9 mouse cellular contexts compared by ENCODE assay signal in genomic region chr15:28187472-28188360, GRCm38 (mm10). TPM values are rescaled to one million over a fixed set of nuclear protein-coding genes. Genes with fewer than 3 reads are reported as not detected.
DNase-seq lines count a peak whose midpoint lies in the region; ATAC-seq and TF ChIP-seq lines count a peak whose summit lies in the region.
"Had no signal": no experiment of that assay in that cellular context is flagged by ENCODE, and none has a peak within 500 bp of the region (broad histone marks: within the 10 kb centered on the region; RNA-seq: fewer than 3 reads in every experiment).

No protein-coding gene starts in this region.

- H3K27ac ChIP-seq in liver, embryonic 12.5 days, result no peak overlapping the region
- H3K27ac ChIP-seq in kidney, adult 2 months (ENCODE audit: insufficient read depth, low read depth, low read length), result no peak overlapping the region
- no peak overlapping the region for H3K27ac ChIP-seq in limb, embryonic 11.5 days (replicated peaks; ENCODE audit: low read depth, low read length)

- peak; percentile 81 for TF ChIP-seq CTCF in kidney, adult 2 months (conservative IDR thresholded peaks at IDR 0.05; ENCODE audit: insufficient read depth, insufficient read length, low read depth, low read length)

- no peaks in the 10 kb centered on the region for H3K27me3 ChIP-seq in liver, embryonic 12.5 days (replicated peaks)
- H3K27me3 ChIP-seq in kidney, adult 2 months (replicated peaks; ENCODE audit: control insufficient read depth, insufficient read depth, low read length), result no peaks in the 10 kb centered on the region; the same call in 1 of the 2 replicates
- no peaks in the 10 kb centered on the region for H3K27me3 ChIP-seq in limb, embryonic 11.5 days (ENCODE audit: control insufficient read depth, insufficient read depth, low read length)
- no peaks in the 10 kb centered on the region for H3K27me3 ChIP-seq in splenic B cell, adult 2 months (ENCODE audit: control insufficient read depth, insufficient read depth, low read length, poor library complexity, severe bottlenecking)

- DNase-seq in liver, result peak; percentile 66
- DNase-seq in embryo, embryonic 9.5 days (ENCODE audit: extremely low spot score), result peak; percentile 82
- peak; percentile 43 to 85 for DNase-seq in heart, adult 18-20 months
- peak; percentile 69 for DNase-seq in kidney, adult 2 months
- DNase-seq in limb, embryonic 11.5 days (ENCODE audit: low spot score), result peak; percentile 89
- peak; percentile 83 for DNase-seq in neural tube, embryonic 10.5 days (ENCODE audit: extremely low spot score, low spot score)
- peak; percentile 72 for DNase-seq in splenic B cell, adult 2 months (ENCODE audit: low read depth, low spot score)

- no peak for ATAC-seq in liver, embryonic 12.5 days
- ATAC-seq in limb, embryonic 11.5 days (ENCODE audit: insufficient number of reproducible peaks, low FRiP score, low TSS enrichment, low read depth), result peak; percentile 35; the same call in 1 of the 2 replicates

- WGBS in liver, embryonic 12.5 days (ENCODE audit: insufficient replicate concordance), result 17% methylated on average over 22 of the region's 22 CpGs
- whole genome bisulfite sequencing in kidney, adult 2 months, result 27% methylated on average over 22 of the region's 22 CpGs
- WGBS in limb, embryonic 11.5 days, result 21% methylated on average over 22 of the region's 22 CpGs

- no peak for TF ChIP-seq POLR2A in kidney, adult 2 months (IDR thresholded peaks at IDR 0.05; ENCODE audit: low read depth, low read length)

- H3K36me3 ChIP-seq in liver, embryonic 12.5 days, result no peaks in the 10 kb centered on the region
- no peaks in the 10 kb centered on the region for H3K36me3 ChIP-seq in kidney, adult 2 months (ENCODE audit: control insufficient read depth, insufficient read depth, low read length)
- no peaks in the 10 kb centered on the region for H3K36me3 ChIP-seq in limb, embryonic 11.5 days (ENCODE audit: control insufficient read depth, insufficient read depth, low read length)
- H3K36me3 ChIP-seq in splenic B cell, adult 2 months (ENCODE audit: control insufficient read depth, insufficient read depth, low read length, poor library complexity, severe bottlenecking), result no peaks in the 10 kb centered on the region
- H3K36me3 ChIP-seq: G1E had no signal

- no peak overlapping the region for H3K9ac ChIP-seq in liver, embryonic 12.5 days
- no peak overlapping the region for H3K9ac ChIP-seq in limb, embryonic 11.5 days (ENCODE audit: low read length)

- no peaks in the 10 kb centered on the region for H3K9me3 ChIP-seq in liver, embryonic 12.5 days (replicated peaks)
- H3K9me3 ChIP-seq in limb, embryonic 11.5 days (ENCODE audit: control insufficient read depth, low read length), result no peaks in the 10 kb centered on the region

- H3K4me3 ChIP-seq in liver, embryonic 12.5 days, result no peak overlapping the region
- H3K4me3 ChIP-seq in kidney, adult 2 months (ENCODE audit: insufficient read depth, low read depth, low read length), result no peak overlapping the region
- no peak overlapping the region for H3K4me3 ChIP-seq in limb, embryonic 11.5 days (ENCODE audit: low read depth, low read length)

- H3K4me1 ChIP-seq in liver, embryonic 12.5 days, result no peaks in the 10 kb centered on the region
- H3K4me1 ChIP-seq in kidney, adult 2 months (ENCODE audit: control insufficient read depth, insufficient read depth, low read length), result no peaks in the 10 kb centered on the region
- no peaks in the 10 kb centered on the region for H3K4me1 ChIP-seq in limb, embryonic 11.5 days (ENCODE audit: control insufficient read depth, insufficient read depth, low read length)

- no peak overlapping the region for H3K4me2 ChIP-seq in liver, embryonic 12.5 days
- H3K4me2 ChIP-seq in limb, embryonic 11.5 days (ENCODE audit: low read depth, severe bottlenecking), result no peak overlapping the region

RNA-seq across cellular contexts. Expression of gene Dnah5, which starts 15.8 kb away (rescaled TPM):
- polyA plus RNA-seq in liver, embryonic 12.5 days (2016; fragmentation: Nextera tagmentation; extraction: Ambion mirVana), result 0.01 TPM in 1 of 2 replicates, not detected in the other
- under 1 TPM; 0.02 to 0.62 TPM for total RNA-seq in heart, adult 18-20 months (2021)
- 0.08 TPM in 2 replicates for polyA plus RNA-seq in kidney, adult 2 months (2012; rRNA removed)
- not detected in 2 replicates for polyA plus RNA-seq in limb, embryonic 11.5 days (2014; fragmentation: Nextera tagmentation; extraction: Ambion mirVana)
- polyA plus RNA-seq: G1E had no signal
